Mouse (Mus musculus) midbrain, postnatal 0 days (tissue): ENCODE data around the gene Tspan33. TPM values are rescaled to one million over a fixed set of nuclear protein-coding genes. Genes with fewer than 3 reads are reported as not detected.
A peak's percentile ranks its signal among the peaks of the same experiment; 100 is the strongest.

Experiments used
- ATAC-seq: fragments of 200-750 bp; cut with Nextera tagmentation; 2 replicates; pipeline ENCODE4 v1.8.0; 2017; ENCODE audit warnings: moderate number of reproducible peaks, mild to moderate bottlenecking, moderate TSS enrichment, moderate library complexity; ENCODE audit not compliant: low FRiP score
- DNase-seq: peaks from one replicate; pipeline ENCODE4 v3.0.0-alpha.2; 2015; ENCODE audit warnings: low spot score
- H3K27ac ChIP-seq: fragments of 300-500 bp; sonication (generic); 2 replicates; pipeline ENCODE4 v1.5.1; 2014; ENCODE audit warnings: low read depth, mild to moderate bottlenecking, low read length, mixed read lengths
- H3K27me3 ChIP-seq: fragments of 300-500 bp; sonication (generic); 2 replicates; pipeline ENCODE4 v1.6.1; 2014; ENCODE audit warnings: low read length, control low read depth, mixed read lengths; ENCODE audit not compliant: insufficient read depth
- H3K36me3 ChIP-seq: fragments of 300-500 bp; sonication (generic); 2 replicates; pipeline ENCODE4 v1.6.1; 2014; ENCODE audit warnings: low read length, control low read depth, mixed read lengths; ENCODE audit not compliant: insufficient read depth
- H3K4me1 ChIP-seq: fragments of 300-500 bp; sonication (generic); 2 replicates; pipeline ENCODE4 v1.6.1; 2014; ENCODE audit warnings: mild to moderate bottlenecking, control low read depth, antibody characterized with exemption, low read length, mixed read lengths; ENCODE audit not compliant: insufficient read depth
- H3K4me2 ChIP-seq: fragments of 300-500 bp; sonication (generic); 2 replicates; pipeline ENCODE4 v1.6.1; 2014; ENCODE audit warnings: low read depth, mild to moderate bottlenecking, low read length, mixed read lengths; ENCODE audit not compliant: poor library complexity, severe bottlenecking
- H3K4me3 ChIP-seq: fragments of 300-500 bp; sonication (generic); 2 replicates; pipeline ENCODE4 v1.5.1; 2014; ENCODE audit warnings: low read depth, mild to moderate bottlenecking, low read length, moderate library complexity
- H3K9ac ChIP-seq: fragments of 300-500 bp; sonication (generic); replicated peaks from 2 replicates; pipeline ENCODE4 v1.6.1; 2014; ENCODE audit warnings: mild to moderate bottlenecking, low read length, moderate library complexity, mixed read lengths; ENCODE audit not compliant: poor library complexity, severe bottlenecking
- H3K9me3 ChIP-seq: fragments of 300-500 bp; sonication (generic); 2 replicates; pipeline ENCODE4 v1.6.1; 2016; ENCODE audit warnings: low read length, control low read depth
- CTCF ChIP-seq: IDR thresholded peaks from 2 replicates; pipeline ENCODE4 v1.5.1; 2016; ENCODE audit warnings: antibody characterized with exemption, mild to moderate bottlenecking
- WGBS: fragments of 180-500 bp; shearing (Covaris S2); extraction: QIAGEN DNeasy Blood & Tissue Kit; methylation state at CpG from one replicate; pipeline ENCODE4 v1.1.7; 2014; 5-methylcytosine and 5-hydroxymethylcytosine counted together
- polyA plus RNA-seq: library from polyadenylated mRNA; unstranded; fragments of >200 nt; fragmentation: Nextera tagmentation; extraction: Ambion mirVana; gene quantifications from 2 replicates; pipeline ENCODE4 v1.2.1, GENCODE M21; 2015
- total RNA-seq: library from RNA; depleted of rRNA; stranded (reverse); fragments of >200 nt; gene quantifications from 2 replicates; pipeline ENCODE4 v1.2.3, GENCODE M21; 2014

The Tspan33 gene
- total and polyA plus RNA-seq, 2 experiments from 2014 or later = 12.4 to 18.5 TPM

GRCm38 (mm10) chr6:29704143-29704542 lies 10.1 kb downstream of the Tspan33 start:
- no peak overlapping the region for H3K9ac ChIP-seq
- no peak overlapping the region for H3K4me3 ChIP-seq
- no peak overlapping the region for H3K4me2 ChIP-seq
- no peaks in the 10 kb centered on the region for H3K9me3 ChIP-seq
- H3K27me3 ChIP-seq = no peaks in the 10 kb centered on the region
- 98% methylated on average over 5 of the region's 5 CpGs for WGBS
- no peaks in the 10 kb centered on the region for H3K36me3 ChIP-seq
- TF ChIP-seq CTCF = no peak
- DNase-seq (no peak), ATAC-seq (no peak)
- H3K27ac ChIP-seq = no peak overlapping the region
- peaks cover 4% of the 10 kb centered on the region; the same call in 1 of the 2 replicates for H3K4me1 ChIP-seq

- H3K36me3 ChIP-seq = no peaks in the 10 kb centered on the region
- TF ChIP-seq CTCF = no peak
- no peak overlapping the region for H3K27ac ChIP-seq
- H3K27me3 ChIP-seq = no peaks in the 10 kb centered on the region
- WGBS = 16% methylated on average over 2 of the region's 2 CpGs
- ATAC-seq = peak; percentile 73; the same call in 1 of the 2 replicates
- no peak overlapping the region for H3K4me2 ChIP-seq
- no peak overlapping the region for H3K9ac ChIP-seq
- peak; percentile 76 for DNase-seq
- H3K4me1 ChIP-seq = peaks cover 8% of the 10 kb centered on the region; the same call in 1 of the 2 replicates
- H3K9me3 ChIP-seq = no peaks in the 10 kb centered on the region
- no peak overlapping the region for H3K4me3 ChIP-seq
Measured at GRCm38 (mm10) chr6:29707902-29708301, 13.9 kb downstream of the Tspan33 start.

GRCm38 (mm10) chr6:29711318-29711717 lies 17.3 kb downstream of the Tspan33 start:
- no peak overlapping the region for H3K4me2 ChIP-seq
- H3K4me1 ChIP-seq = peaks cover 8% of the 10 kb centered on the region; the same call in 1 of the 2 replicates
- no peak for TF ChIP-seq CTCF
- no peaks in the 10 kb centered on the region for H3K36me3 ChIP-seq
- no peak overlapping the region for H3K9ac ChIP-seq
- H3K27ac ChIP-seq = no peak overlapping the region
- DNase-seq (no peak), ATAC-seq (no peak)
- no peaks in the 10 kb centered on the region for H3K27me3 ChIP-seq
- no peak overlapping the region for H3K4me3 ChIP-seq
- H3K9me3 ChIP-seq = no peaks in the 10 kb centered on the region
- WGBS = 60% methylated on average over 3 of the region's 3 CpGs

GRCm38 (mm10) chr6:29712011-29712584 lies 18.1 kb downstream of the Tspan33 start:
- 42% methylated on average over 3 of the region's 3 CpGs for WGBS
- ATAC-seq (no peak), DNase-seq (peak; percentile 88)
- peaks cover 8% of the 10 kb centered on the region; the same call in 1 of the 2 replicates for H3K4me1 ChIP-seq
- no peaks in the 10 kb centered on the region for H3K9me3 ChIP-seq
- no peaks in the 10 kb centered on the region for H3K27me3 ChIP-seq
- TF ChIP-seq CTCF = peak; percentile 90
- H3K4me2 ChIP-seq = no peak overlapping the region
- H3K27ac ChIP-seq = no peak overlapping the region
- no peak overlapping the region for H3K4me3 ChIP-seq
- H3K9ac ChIP-seq = no peak overlapping the region
- no peaks in the 10 kb centered on the region for H3K36me3 ChIP-seq

GRCm38 (mm10) chr6:29716624-29717365 lies 22.8 kb downstream of the Tspan33 start:
- ATAC-seq (no peak), DNase-seq (no peak)
- Histone ChIP-seq H3K36me3 (no peaks in the 10 kb centered on the region), H3K4me1 (peaks cover 17% of the 10 kb centered on the region), H3K9me3 (no peaks in the 10 kb centered on the region), H3K27ac (no peak overlapping the region), H3K4me3 (no peak overlapping the region), H3K4me2 (no peak overlapping the region), H3K9ac (no peak overlapping the region), H3K27me3 (no peaks in the 10 kb centered on the region)
- 84% methylated on average over 10 of the region's 10 CpGs for WGBS
- no peak for TF ChIP-seq CTCF

GRCm38 (mm10) chr6:29717541-29717940 lies 23.5 kb downstream of the Tspan33 start:
- no peaks in the 10 kb centered on the region for H3K27me3 ChIP-seq
- peaks cover 17% of the 10 kb centered on the region for H3K4me1 ChIP-seq
- no peak overlapping the region for H3K4me3 ChIP-seq
- no peak for DNase-seq
- H3K9ac ChIP-seq = no peak overlapping the region
- H3K9me3 ChIP-seq = no peaks in the 10 kb centered on the region
- H3K27ac ChIP-seq = peak overlapping the region; percentile 33; the same call in 1 of the 2 replicates
- WGBS = 50% methylated on average over 10 of the region's 10 CpGs
- no peak for TF ChIP-seq CTCF
- ATAC-seq = 0 out of 2 replicates have a peak, but pooled peaks have one; percentile 8
- H3K36me3 ChIP-seq = no peaks in the 10 kb centered on the region
- peak overlapping the region; percentile 44 for H3K4me2 ChIP-seq
